ENCODE assay signal across 7 mouse cellular contexts in genomic region chr16:13416465-13416864, GRCm38 (mm10).
DNase-seq lines count a peak whose midpoint lies in the region; ATAC-seq lines count a peak whose summit lies in the region.

No protein-coding gene starts in this region.

- peak; percentile 42 to 43 for DNase-seq in layer of hippocampus, postnatal 10 days (ENCODE audit: low spot score in 2 of 2)
- DNase-seq in layer of hippocampus, postnatal 14 days (ENCODE audit: low spot score in 2 of 2), result no peak
- DNase-seq in cerebellum, postnatal 36 days, result peak; percentile 51 to 57
- DNase-seq in heart, postnatal 4 days, result peak; percentile 73
- peak; percentile 30 for DNase-seq in ovary, postnatal 36 days (ENCODE audit: low spot score)
- no peak for DNase-seq in testis, postnatal 14 days (ENCODE audit: low spot score)

- no peak for ATAC-seq in megakaryocyte progenitor cell, adult 5-6 weeks (replicated peaks; ENCODE audit: poor library complexity)

Comparison
In these comparisons a context has a peak if more than half of its experiments do, and no peak if none do; other contexts are left out.
1. DNase-seq: peak in layer of hippocampus, postnatal 10 days (2 of 2), cerebellum, postnatal 36 days (2 of 2), heart, postnatal 4 days (single experiment) and ovary, postnatal 36 days (single experiment); none in layer of hippocampus, postnatal 14 days (0 of 2) and testis, postnatal 14 days (single experiment).